Mouse (Mus musculus) kidney, adult 11 months (tissue): ENCODE measurements around the gene Abhd16b.
"Not testable (repeated sequence)": the region's sequence is repeated elsewhere in the genome, so short reads cannot be mapped to it uniquely, and the experiment has no call there.

Experiments used
- DNase-seq: peaks from one replicate; pipeline ENCODE4 v3.0.0; 2022

Gene Abhd16b

GRCm38 (mm10) chr2:181487338-181488277, 5.4 kb upstream of the Abhd16b start:
- peak; percentile 83 for DNase-seq

- peak; percentile 34 for DNase-seq
Observed at GRCm38 (mm10) chr2:181491432-181492205, 1.4 kb upstream of the Abhd16b start.

GRCm38 (mm10) chr2:181492206-181492605, 800 bp upstream of the Abhd16b start:
- DNase-seq: no peak

GRCm38 (mm10) chr2:181494266-181494945, 1.4 kb downstream of the Abhd16b start:
- no peak for DNase-seq

GRCm38 (mm10) chr2:181495845-181496244, 2.8 kb downstream of the Abhd16b start:
- DNase-seq: not testable (repeated sequence)

- DNase-seq: peak; percentile 53
Observed at GRCm38 (mm10) chr2:181496281-181496680, 3.3 kb downstream of the Abhd16b start.

- DNase-seq: peak; percentile 96
Observed at GRCm38 (mm10) chr2:181496831-181497547, 4.0 kb downstream of the Abhd16b start, which contains the start of gene Tpd52l2. TSS of gene Tpd52l2 (plus strand) at chr2:181497142.

- peak; percentile 70 for DNase-seq
Observed at GRCm38 (mm10) chr2:181497548-181497875, 4.5 kb downstream of the Abhd16b start.

- no peak for DNase-seq
Observed at GRCm38 (mm10) chr2:181498644-181499043, 5.6 kb downstream of the Abhd16b start.

- no peak for DNase-seq
Observed at GRCm38 (mm10) chr2:181509191-181509590, 16.2 kb downstream of the Abhd16b start.

- no peak for DNase-seq
Observed at GRCm38 (mm10) chr2:181511231-181511630, 18.2 kb downstream of the Abhd16b start.

GRCm38 (mm10) chr2:181519201-181519600, 26.2 kb downstream of the Abhd16b start:
- DNase-seq: no peak

- peak; percentile 99 for DNase-seq
Observed at GRCm38 (mm10) chr2:181520118-181520935, 27.3 kb downstream of the Abhd16b start, which contains the start of gene Dnajc5. TSS of gene Dnajc5 (plus strand) at chr2:181520485.

- no peak for DNase-seq
Observed at GRCm38 (mm10) chr2:181520936-181521227, 27.9 kb downstream of the Abhd16b start.

GRCm38 (mm10) chr2:181521491-181521890, 28.5 kb downstream of the Abhd16b start:
- DNase-seq: no peak

- peak; percentile 17 for DNase-seq
Observed at GRCm38 (mm10) chr2:181522811-181523210, 29.8 kb downstream of the Abhd16b start.

- DNase-seq: no peak
Observed at GRCm38 (mm10) chr2:181525526-181525925, 32.5 kb downstream of the Abhd16b start.

GRCm38 (mm10) chr2:181529076-181529475, 36.1 kb downstream of the Abhd16b start:
- no peak for DNase-seq

GRCm38 (mm10) chr2:181532589-181532988, 39.6 kb downstream of the Abhd16b start:
- no peak for DNase-seq

GRCm38 (mm10) chr2:181536410-181536809, 43.4 kb downstream of the Abhd16b start:
- no peak for DNase-seq

GRCm38 (mm10) chr2:181537444-181538047, 44.5 kb downstream of the Abhd16b start:
- DNase-seq: no peak
